Mouse (Mus musculus) C3H10T1/2 (cell line): ENCODE data around the gene Fam129c. TPM values are rescaled to one million over a fixed set of nuclear protein-coding genes. Genes with fewer than 3 reads are reported as not detected.

ENCODE experiments used
- polyA plus RNA-seq, 2 experiments: library from polyadenylated mRNA; unstranded; fragments of >200 nt; fragmentation: generic; extraction: Trizol; gene quantifications; one replicate each; pipeline ENCODE4 v1.2.1; 2012; ENCODE audit warnings: missing spikeins in 2 of 2

The Fam129c gene
- polyA plus RNA-seq = 1 to 10 TPM in 1 of 2 experiments, under 1 TPM in 1; 0.47 to 4.4 TPM

DNA sequence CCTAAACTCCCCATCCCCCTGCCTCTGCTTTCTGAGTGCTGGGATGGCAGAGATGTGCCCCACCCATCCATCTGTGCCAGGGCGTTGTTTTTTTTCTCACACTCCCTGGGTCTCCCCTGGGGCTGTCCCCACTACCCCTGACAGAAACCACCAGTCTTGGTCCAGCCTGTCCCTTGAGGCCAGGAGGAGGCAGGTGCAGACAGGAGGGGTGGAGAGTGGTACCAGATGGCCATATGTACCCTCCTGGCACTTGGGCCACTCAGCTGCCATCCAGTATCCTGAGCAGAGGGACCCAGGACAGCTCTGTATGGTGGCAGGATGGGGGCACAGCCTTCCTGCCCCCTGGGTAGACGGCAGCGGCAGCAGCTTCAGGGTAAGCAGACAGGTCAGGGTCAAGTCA lies at the start of gene Fam129c:
Fam129c (plus strand) TSS at position 198 of the 400 bp plus-strand sequence.

DNA sequence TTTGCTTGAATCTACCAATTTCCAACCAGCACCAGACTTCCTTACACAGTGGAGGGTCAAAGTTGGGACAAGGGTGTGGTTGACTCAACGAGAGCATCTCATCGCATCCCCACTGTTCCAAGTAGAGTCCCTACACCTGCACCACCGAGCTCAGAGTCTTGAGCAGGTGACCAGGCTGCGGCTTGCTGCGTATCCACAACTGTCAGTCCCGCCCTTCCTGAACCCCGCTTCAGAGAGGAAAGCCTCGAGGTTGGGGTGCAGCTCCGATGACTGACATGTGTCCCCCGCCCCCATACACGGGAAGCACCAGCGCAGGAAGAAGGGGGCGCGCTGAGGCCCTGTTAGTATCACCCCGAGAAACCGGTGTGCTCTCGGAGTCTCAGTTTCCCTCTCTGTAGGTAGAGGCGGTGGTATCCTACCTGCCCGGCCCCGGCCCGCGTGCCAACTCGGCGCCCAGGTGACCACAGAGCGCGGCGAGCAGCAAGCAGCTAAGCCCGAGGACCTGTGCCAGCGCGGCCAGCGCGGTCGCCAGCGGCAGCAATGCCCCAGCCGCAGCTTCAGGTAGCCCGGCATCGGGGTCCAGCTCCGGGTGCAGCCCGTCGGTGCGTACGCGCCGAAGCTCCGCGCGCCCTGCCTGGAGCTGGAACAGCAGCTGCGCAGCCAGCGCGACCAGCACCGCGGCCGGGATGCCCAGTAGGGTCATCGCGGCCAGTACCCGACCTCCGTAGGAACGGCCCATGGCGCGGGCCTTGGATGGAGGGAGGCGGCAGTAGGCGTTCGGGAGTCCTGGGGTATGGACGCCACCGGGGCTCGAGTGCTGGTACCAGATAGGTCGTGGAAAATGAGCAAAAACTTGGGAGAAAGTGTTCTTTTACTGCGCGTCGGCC lies 39.1 kb upstream of the Fam129c start, which contains the start of gene Tmem221:
Tmem221 (minus strand) TSS at position 801 of the 887 bp plus-strand sequence.

DNA sequence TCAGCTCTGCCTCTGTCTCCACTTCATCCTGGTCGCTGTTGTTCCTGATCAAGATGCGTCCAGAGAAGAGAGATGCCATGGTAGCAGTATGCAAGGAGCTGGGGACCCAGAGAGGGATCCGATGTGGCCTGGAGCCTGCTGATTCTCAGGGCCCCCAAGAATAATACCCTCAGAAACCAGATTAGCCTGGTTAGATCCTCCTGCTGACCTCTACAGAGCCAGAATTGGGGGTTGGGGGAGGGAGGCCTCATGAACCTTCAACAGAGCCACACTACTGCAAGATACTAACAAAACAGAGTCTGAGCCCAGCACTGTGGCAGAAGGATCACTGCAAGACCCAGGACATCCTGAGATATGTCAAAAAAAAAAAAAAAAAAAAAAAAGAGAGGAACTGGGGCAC lies 30.9 kb upstream of the Fam129c start, which contains the start of gene Nxnl1:
Nxnl1 (minus strand) TSS at position 101 of the 400 bp plus-strand sequence.

DNA sequence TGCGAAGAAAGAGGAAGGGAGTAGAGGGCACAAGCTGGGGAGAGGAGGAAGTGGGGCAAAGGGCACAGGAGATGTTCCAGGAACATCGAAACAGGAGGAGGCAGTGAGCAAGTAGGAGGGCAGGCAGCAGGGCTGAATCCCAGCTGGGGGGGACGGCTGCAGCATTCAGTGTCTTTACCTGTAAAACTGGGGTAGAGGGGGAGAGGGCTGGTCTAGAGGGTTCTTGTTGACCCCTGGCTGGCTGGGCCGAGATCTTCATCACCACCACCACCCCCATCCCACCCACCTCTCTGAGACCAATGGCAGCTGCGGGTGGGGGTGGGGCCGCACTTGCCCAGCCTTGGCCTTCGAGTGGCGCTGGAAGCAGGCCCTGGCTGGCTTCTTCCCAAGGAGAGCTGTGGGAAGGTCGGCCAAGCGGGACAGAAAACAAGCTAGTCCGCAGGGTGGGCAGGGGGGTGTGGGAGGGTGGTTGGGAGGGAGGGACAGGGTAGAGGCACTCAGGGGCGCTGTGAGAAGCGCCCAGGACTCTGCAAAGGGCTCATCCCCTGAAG lies 29.0 kb upstream of the Fam129c start, which contains the start of gene Slc27a1:
Slc27a1 (plus strand) TSS at position 496 of the 551 bp plus-strand sequence.

DNA sequence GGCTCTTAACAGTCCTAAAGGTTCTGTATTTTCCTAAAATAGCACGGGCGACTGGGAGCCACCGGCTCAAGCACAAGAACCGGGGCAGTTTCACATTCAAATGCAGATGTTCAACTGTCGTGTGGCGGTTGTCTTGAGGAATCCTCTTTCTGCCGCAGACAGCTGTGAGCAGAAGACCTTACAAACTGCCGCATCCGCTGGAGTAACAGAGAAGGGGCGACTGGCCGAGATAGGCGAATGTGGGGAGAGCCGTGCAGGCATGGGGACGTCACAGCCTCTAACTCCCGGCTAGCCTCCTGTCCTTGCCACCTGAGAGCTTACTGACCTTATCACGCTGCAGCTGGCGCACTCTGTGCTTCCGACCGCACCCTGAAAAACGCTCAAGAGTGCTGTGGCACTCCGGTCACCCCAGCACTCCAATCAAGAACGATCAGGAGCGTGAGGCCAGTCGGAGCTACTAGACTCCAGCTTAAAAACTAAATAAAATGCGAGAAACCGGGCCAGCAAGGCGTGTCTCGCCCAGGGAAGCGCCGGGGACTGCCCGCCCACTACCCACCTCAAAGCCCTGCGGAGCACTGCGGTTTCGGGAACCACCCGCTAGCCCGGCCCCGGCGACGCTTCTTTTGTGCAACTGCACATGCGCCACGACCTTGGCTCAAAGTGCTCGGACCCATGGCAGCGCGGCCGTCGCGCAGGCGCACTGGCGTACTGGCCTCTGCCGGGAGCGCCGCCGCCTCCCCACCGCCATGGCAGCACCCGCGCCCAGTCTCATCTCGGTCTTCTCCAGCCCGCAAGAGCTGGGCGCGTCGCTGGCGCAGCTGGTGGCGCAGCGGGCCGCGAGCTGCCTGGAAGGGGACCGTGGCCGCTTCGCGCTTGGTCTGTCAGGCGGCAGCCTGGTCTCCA lies 5.7 kb upstream of the Fam129c start, which contains the start of gene Pgls:
Pgls (plus strand) TSS at position 706 of the 903 bp plus-strand sequence.

DNA sequence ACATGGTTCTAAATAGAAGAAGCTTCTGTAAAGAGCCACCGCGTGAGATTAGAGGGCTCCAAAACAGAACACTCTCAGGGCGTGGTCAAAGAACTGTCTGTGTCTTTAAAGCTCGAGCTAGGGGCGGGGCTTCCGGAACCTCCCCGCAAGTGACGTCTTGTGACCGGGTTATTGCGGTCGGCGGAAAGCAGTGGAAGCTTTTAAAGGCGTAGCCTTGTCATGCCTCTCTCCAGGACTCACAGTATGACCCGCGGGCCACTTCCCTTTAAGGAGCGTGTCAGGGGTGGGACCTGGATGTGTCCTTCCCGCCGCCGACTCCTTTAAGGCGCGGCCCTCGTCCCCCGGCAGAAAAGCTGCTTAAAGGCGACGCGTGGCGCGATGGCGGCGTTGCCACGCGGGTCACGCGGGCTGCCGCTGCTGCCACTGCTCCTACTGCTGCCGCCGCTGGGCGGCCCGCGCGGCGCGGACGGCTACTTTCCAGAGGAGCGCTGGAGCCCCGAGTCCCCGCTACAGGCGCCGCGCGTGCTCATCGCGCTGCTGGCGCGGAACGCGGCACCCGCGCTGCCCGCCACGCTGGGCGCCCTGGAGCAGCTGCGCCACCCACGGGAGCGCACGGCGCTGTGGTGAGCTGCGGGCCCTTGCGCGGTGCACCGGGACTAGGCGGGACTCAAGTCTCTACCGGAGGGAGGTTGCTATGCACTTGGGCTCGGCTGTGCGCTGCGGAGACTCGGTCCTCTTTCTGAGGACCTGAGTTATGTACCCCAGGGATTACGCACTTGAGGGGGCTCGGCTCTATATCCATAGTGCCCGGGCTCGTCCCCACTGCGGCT lies 13.6 kb downstream of the Fam129c start, which contains the start of gene Colgalt1:
Colgalt1 (plus strand) TSS at position 177 of the 830 bp plus-strand sequence.

Other genes starting within 250 kb of the Fam129c start
- gene Use1, start 230.8 kb upstream of the Fam129c start, polyA plus RNA-seq = 100 to 1,000 TPM; 189 to 219 TPM
- gene Ocel1, start 226.3 kb upstream of the Fam129c start, polyA plus RNA-seq = 10 to 100 TPM; 22.1 to 26.8 TPM
- 10 to 100 TPM; 49.2 to 58.0 TPM for gene Nr2f6, start 215.7 kb upstream of the Fam129c start, polyA plus RNA-seq
- under 1 TPM in 1 of 2 experiments, not detected in 1; 0.08 TPM for gene Ushbp1, start 201.8 kb upstream of the Fam129c start, polyA plus RNA-seq
- gene Babam1, start 200.8 kb upstream of the Fam129c start, polyA plus RNA-seq = 100 to 1,000 TPM; 111 to 146 TPM
- gene Ankle1, start 191.6 kb upstream of the Fam129c start, polyA plus RNA-seq = 10 to 100 TPM in 1 of 2 experiments, 1 to 10 TPM in 1; 5.8 to 17.1 TPM
- 100 to 1,000 TPM in 1 of 2 experiments, 10 to 100 TPM in 1; 62.4 to 135 TPM for gene Abhd8, start 134.0 kb upstream of the Fam129c start, polyA plus RNA-seq
- gene Mrpl34, start 132.7 kb upstream of the Fam129c start, polyA plus RNA-seq = 100 to 1,000 TPM in 1 of 2 experiments, 10 to 100 TPM in 1; 85.2 to 111 TPM
- gene Dda1, start 128.4 kb upstream of the Fam129c start, polyA plus RNA-seq = 10 to 100 TPM; 60.9 to 90.0 TPM
- gene Ano8, start 111.7 kb upstream of the Fam129c start, polyA plus RNA-seq = 10 to 100 TPM in 1 of 2 experiments, 1 to 10 TPM in 1; 4.6 to 25.7 TPM
- 10 to 100 TPM; 16.4 to 24.2 TPM for gene Gtpbp3, start 109.5 kb upstream of the Fam129c start, polyA plus RNA-seq
- 1 to 10 TPM in 1 of 2 experiments, under 1 TPM in 1; 0.33 to 1.3 TPM for gene Plvap, start 85.9 kb upstream of the Fam129c start, polyA plus RNA-seq
- gene Ccdc194, start 71.9 kb upstream of the Fam129c start, polyA plus RNA-seq = under 1 TPM; 0.01 to 0.32 TPM
- gene Bst2, start 60.2 kb upstream of the Fam129c start, polyA plus RNA-seq = 10 to 100 TPM; 11.1 to 98.6 TPM
- 100 to 1,000 TPM; 101 to 142 TPM for gene Mvb12a, start 54.7 kb upstream of the Fam129c start, polyA plus RNA-seq
- gene Tmem221, start 38.8 kb upstream of the Fam129c start, polyA plus RNA-seq = not detected
- gene Nxnl1, start 31.0 kb upstream of the Fam129c start, polyA plus RNA-seq = under 1 TPM in 1 of 2 experiments, not detected in 1; 0.04 TPM
- gene Slc27a1, start 28.8 kb upstream of the Fam129c start, polyA plus RNA-seq = 10 to 100 TPM; 10.5 to 16.2 TPM
- 100 to 1,000 TPM; 229 to 539 TPM for gene Pgls, start 5.5 kb upstream of the Fam129c start, polyA plus RNA-seq
- gene Colgalt1, start 13.3 kb downstream of the Fam129c start, polyA plus RNA-seq = 10 to 100 TPM; 23.2 to 50.3 TPM
- gene Unc13a, start 74.1 kb downstream of the Fam129c start, polyA plus RNA-seq = under 1 TPM; 0.51 to 0.96 TPM
- 1 to 10 TPM; 1.3 to 4.2 TPM for gene Jak3, start 78.6 kb downstream of the Fam129c start, polyA plus RNA-seq
- 1 to 10 TPM in 1 of 2 experiments, under 1 TPM in 1; 0.28 to 2.8 TPM for gene Insl3, start 91.6 kb downstream of the Fam129c start, polyA plus RNA-seq
- not detected for gene B3gnt3, start 104.1 kb downstream of the Fam129c start, polyA plus RNA-seq
- under 1 TPM in 1 of 2 experiments, not detected in 1; 0.01 TPM for gene Fcho1, start 128.1 kb downstream of the Fam129c start, polyA plus RNA-seq